Mouse (Mus musculus) forebrain, embryonic 12.5 days (tissue): ENCODE measurements around the gene Ddx19a. TPM values are rescaled to one million over a fixed set of nuclear protein-coding genes. Genes with fewer than 3 reads are reported as not detected.
"Not testable (repeated sequence)": the region's sequence is repeated elsewhere in the genome, so short reads cannot be mapped to it uniquely, and the experiment has no call there.

ENCODE experiments used
- ATAC-seq: fragments of 200-750 bp; cut with Nextera tagmentation; 2 replicates; pipeline ENCODE4 v1.8.0; 2017; ENCODE audit warnings: moderate TSS enrichment; ENCODE audit not compliant: low FRiP score
- H3K27ac ChIP-seq: fragments of 300-500 bp; sonication (generic); 2 replicates; pipeline ENCODE4 v1.5.1; 2016; ENCODE audit warnings: mild to moderate bottlenecking
- H3K27me3 ChIP-seq: fragments of 300-500 bp; sonication (generic); 2 replicates; pipeline ENCODE4 v1.6.1; 2016; ENCODE audit warnings: mild to moderate bottlenecking
- H3K36me3 ChIP-seq: fragments of 300-500 bp; sonication (generic); replicated peaks from 2 replicates; pipeline ENCODE4 v1.6.1; 2016; ENCODE audit warnings: mild to moderate bottlenecking
- H3K4me1 ChIP-seq: fragments of 300-500 bp; sonication (generic); 2 replicates; pipeline ENCODE4 v1.6.1; 2016
- H3K4me2 ChIP-seq: fragments of 300-500 bp; sonication (generic); 2 replicates; pipeline ENCODE4 v1.6.1; 2016; ENCODE audit warnings: mild to moderate bottlenecking, moderate library complexity
- H3K4me3 ChIP-seq: fragments of 300-500 bp; sonication (generic); replicated peaks from 2 replicates; pipeline ENCODE4 v1.5.1; 2016; ENCODE audit warnings: mild to moderate bottlenecking
- H3K9ac ChIP-seq: fragments of 300-500 bp; sonication (generic); 2 replicates; pipeline ENCODE4 v1.6.1; 2016; ENCODE audit warnings: mild to moderate bottlenecking
- H3K9me3 ChIP-seq: fragments of 300-500 bp; sonication (generic); 2 replicates; pipeline ENCODE4 v1.6.1; 2016
- WGBS: fragments of 180-500 bp; shearing (Covaris S2); methylation state at CpG from one replicate; pipeline ENCODE4 v1.1.7; 2016; 5-methylcytosine and 5-hydroxymethylcytosine counted together
- polyA plus RNA-seq: library from polyadenylated mRNA; unstranded; fragments of >200 nt; fragmentation: Nextera tagmentation; extraction: Ambion mirVana; gene quantifications from 2 replicates; pipeline ENCODE4 v1.2.1, GENCODE M21; 2016

Ddx19a gene
- polyA plus RNA-seq, 1 experiment from 2014 or later = 18.8 TPM

DNA sequence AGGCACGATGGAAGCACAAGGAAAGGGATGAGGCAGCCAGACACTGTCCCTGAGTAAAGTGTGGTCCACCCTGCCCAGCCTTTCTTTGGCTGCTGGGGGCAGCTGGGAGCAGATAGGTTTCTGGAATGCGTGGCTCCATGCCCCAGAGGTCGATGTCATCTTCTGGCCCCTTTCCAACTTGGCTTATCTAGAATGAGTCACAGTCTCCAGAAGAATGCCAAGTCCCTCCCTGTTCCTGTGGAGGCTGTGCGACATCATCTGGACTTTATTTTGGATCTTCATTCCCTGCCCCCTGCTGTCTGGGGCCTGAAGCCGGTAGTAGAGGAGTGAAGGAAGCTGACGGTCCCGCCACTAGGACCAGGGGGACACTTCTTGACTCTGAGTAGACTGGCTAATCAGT lies 32.0 kb downstream of the Ddx19a start:
- H3K9me3 ChIP-seq = no peaks in the 10 kb centered on the region
- ATAC-seq = no peak
- peaks cover 29% of the 10 kb centered on the region for H3K36me3 ChIP-seq

DNA sequence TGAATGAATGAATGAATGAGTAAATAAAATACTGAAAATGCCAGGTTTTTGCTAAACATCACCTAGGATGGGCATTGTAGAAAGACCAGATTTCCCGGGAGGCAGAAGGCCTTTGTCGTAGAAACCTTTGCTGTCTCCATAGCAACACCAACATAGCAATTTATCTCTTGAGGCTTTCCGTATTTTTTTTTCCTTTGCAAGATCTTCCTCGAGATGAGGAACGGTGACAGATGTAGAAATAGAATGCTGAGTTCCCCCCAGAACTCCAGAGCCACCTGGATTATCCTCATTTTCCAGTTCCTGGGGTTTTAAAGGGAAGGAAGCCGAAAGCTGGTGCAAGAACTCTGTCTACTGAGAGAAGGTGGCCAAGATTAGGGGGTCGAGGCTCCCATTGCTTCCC lies 32.9 kb downstream of the Ddx19a start:
- Histone ChIP-seq H3K36me3 (peaks cover 33% of the 10 kb centered on the region), H3K4me3 (no peak overlapping the region), H3K4me2 (no peak overlapping the region), H3K27ac (no peak overlapping the region), H3K4me1 (no peaks in the 10 kb centered on the region), H3K27me3 (no peaks in the 10 kb centered on the region), H3K9me3 (no peaks in the 10 kb centered on the region), H3K9ac (no peak overlapping the region)
- no peak for ATAC-seq
- WGBS = 83% methylated on average over 7 of the region's 7 CpGs

More for the DNA sequence above, 32.0 kb downstream of the Ddx19a start:
- Histone ChIP-seq H3K9ac (no peak overlapping the region), H3K27ac (no peak overlapping the region), H3K4me2 (no peak overlapping the region), H3K27me3 (no peaks in the 10 kb centered on the region), H3K4me1 (peaks cover 2% of the 10 kb centered on the region), H3K4me3 (no peak overlapping the region)
- WGBS = 71% methylated on average over 7 of the region's 7 CpGs

DNA sequence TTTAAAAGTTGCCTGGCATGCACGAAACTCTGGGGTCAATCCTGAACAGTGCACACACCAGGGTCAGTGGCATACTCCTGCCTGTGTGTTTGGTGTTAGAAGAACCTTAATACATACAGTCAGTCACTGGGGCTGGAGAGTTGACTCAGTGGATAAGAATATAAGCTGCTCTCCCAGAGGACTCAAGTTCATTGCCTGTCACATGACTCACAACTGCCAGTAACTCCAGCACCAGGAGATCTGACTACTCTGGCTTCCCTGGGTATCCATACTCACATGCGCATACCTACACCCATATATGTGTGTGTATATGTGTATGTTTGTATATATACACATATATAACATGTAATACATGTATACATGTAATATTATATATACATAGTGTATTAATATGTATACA lies 34.5 kb downstream of the Ddx19a start:
- H3K4me1 ChIP-seq = no peaks in the 10 kb centered on the region
- no peak overlapping the region for H3K9ac ChIP-seq
- H3K4me3 ChIP-seq = no peak overlapping the region
- H3K27ac ChIP-seq = no peak overlapping the region
- no peaks in the 10 kb centered on the region for H3K9me3 ChIP-seq
- WGBS = 91% methylated on average over 2 of the region's 2 CpGs
- no peak for ATAC-seq
- H3K36me3 ChIP-seq = peaks cover 46% of the 10 kb centered on the region
- no peaks in the 10 kb centered on the region for H3K27me3 ChIP-seq
- H3K4me2 ChIP-seq = no peak overlapping the region

DNA sequence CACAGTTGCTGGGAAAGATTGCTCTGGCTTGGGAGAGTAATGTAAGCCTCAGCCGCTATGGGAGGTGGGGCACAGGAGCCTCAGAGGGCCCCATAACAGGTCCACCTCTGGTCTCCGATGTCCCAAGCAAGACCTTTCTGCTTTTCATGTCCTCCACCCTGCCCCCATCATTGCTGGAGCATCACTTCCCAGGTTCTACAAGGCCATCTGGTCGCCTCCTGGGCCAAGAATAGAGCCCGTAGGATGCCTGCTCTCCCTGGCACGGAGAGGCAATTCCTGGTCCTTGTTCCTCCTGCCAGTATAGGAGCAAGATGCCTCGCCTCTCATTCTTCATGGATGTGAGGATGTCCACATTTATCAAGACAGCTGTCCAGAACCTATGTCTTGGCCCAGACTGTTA lies 37.7 kb downstream of the Ddx19a start:
- Histone ChIP-seq H3K27me3 (no peaks in the 10 kb centered on the region), H3K27ac (no peak overlapping the region), H3K9ac (no peak overlapping the region), H3K4me1 (0 out of 2 replicates have a peak, but pooled peaks cover 2% of the 10 kb centered on the region), H3K9me3 (no peaks in the 10 kb centered on the region), H3K4me3 (no peak overlapping the region), H3K4me2 (no peak overlapping the region), H3K36me3 (peaks cover 50% of the 10 kb centered on the region)
- 91% methylated on average over 6 of the region's 6 CpGs for WGBS
- ATAC-seq = no peak

DNA sequence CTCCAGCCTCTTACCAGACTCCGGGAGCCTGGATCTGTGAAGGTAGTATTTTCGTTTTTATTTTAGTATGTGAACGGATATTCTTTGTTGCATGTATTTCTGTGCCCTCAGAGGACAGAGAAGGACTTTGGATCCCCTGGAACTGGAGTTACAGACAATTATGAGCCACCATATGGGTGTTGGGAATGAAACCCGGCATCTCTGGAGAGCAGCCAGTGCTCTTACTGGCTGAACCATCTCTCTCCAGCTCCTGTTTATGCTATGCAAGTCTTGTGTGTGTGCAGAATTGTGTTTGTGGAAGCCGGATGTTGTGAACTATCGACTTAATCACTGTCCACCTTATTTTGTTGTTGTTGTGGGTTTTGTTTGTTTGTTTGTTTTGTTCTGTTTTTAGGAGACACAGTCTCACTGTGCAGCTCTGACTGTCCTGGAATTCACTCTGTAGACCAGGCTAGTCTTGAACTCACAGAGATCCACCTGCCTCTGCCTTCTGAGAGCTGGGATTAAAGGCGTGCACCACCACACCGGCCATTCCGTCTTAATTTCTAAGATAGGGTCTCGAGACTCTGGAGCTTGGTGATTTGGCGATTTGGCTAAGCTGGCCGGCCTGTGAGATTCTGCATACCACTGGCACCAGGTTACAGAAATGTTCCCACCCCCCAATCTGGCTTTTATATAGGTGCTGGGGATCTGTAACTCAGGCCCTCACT lies 38.4 kb downstream of the Ddx19a start:
- Histone ChIP-seq H3K36me3 (peaks cover 50% of the 10 kb centered on the region), H3K4me1 (0 out of 2 replicates have a peak, but pooled peaks cover 2% of the 10 kb centered on the region), H3K4me3 (no peak overlapping the region), H3K9me3 (no peaks in the 10 kb centered on the region), H3K9ac (no peak overlapping the region), H3K27ac (no peak overlapping the region), H3K4me2 (no peak overlapping the region), H3K27me3 (no peaks in the 10 kb centered on the region)
- WGBS = 93% methylated on average over 12 of the region's 12 CpGs
- ATAC-seq = no peak

DNA sequence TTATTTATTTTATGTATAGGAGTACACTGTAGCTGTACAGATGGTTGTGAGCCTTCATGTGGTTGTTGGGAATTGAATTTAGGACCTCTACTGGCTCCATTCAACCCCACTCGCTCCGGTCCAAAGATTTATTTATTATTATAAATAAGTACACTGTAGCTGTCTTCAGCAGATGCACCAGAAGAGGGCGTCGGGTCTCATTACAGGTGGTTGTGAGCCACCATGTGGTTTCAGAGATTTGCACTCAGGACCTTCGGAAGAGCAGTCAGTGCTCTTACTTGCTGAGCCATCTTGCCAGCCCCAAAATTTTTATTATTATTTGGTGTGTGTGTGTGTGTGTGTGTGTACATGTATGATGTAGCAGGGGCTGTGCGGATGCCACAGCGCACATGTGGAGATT lies 39.0 kb downstream of the Ddx19a start:
- H3K27ac ChIP-seq, H3K4me3 ChIP-seq, H3K9ac ChIP-seq, H3K4me1 ChIP-seq, H3K4me2 ChIP-seq, H3K9me3 ChIP-seq, ATAC-seq, H3K27me3 ChIP-seq: not testable (repeated sequence)
- peaks cover 54% of the 10 kb centered on the region for H3K36me3 ChIP-seq
- 93% methylated on average over 7 of the region's 7 CpGs for WGBS

DNA sequence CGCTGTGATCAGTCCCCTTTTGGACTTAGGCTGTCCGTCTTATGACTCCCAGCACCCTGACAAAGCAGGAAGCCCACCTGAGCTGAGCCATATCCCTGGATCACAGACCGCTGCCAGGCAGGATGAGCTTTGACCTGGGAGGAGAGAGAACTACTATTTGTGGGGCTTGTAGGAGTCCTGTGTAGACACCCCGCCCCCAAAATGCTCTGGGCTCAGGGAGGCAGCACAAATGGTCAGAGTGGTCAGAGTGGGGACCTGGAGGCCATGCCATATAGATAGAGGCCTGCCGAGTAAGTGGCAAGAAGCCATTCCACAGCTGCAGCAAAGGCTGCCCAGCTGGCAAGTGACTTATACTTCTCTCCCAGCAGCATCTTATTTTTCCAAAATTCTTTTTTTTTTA lies 39.5 kb downstream of the Ddx19a start:
- Histone ChIP-seq H3K9ac (no peak overlapping the region), H3K27me3 (no peaks in the 10 kb centered on the region), H3K4me3 (no peak overlapping the region), H3K27ac (no peak overlapping the region), H3K4me1 (0 out of 2 replicates have a peak, but pooled peaks cover 2% of the 10 kb centered on the region), H3K4me2 (no peak overlapping the region), H3K9me3 (no peaks in the 10 kb centered on the region), H3K36me3 (peaks cover 53% of the 10 kb centered on the region)
- 89% methylated on average over 5 of the region's 5 CpGs for WGBS
- no peak for ATAC-seq

DNA sequence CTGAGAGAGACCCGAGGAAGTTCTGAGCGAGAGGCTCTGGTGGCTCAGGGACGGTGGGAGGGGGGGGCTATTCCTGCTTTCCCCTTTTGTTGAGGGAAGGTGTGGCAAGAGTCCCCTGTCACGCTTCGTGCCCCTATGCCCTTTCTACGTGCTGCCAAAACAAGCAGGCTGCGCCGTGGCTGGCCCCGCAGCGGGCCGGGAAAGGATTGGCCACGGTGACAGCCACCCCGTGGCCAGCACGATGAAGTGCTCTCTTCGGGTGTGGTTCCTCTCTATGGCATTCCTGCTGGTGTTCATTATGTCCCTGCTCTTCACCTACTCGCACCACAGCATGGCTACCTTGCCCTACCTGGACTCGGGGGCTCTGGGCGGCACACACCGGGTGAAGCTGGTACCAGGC lies 40.1 kb downstream of the Ddx19a start:
- no peaks in the 10 kb centered on the region for H3K9me3 ChIP-seq
- H3K4me2 ChIP-seq = no peak overlapping the region
- no peak for ATAC-seq
- 91% methylated on average over 19 of the region's 19 CpGs for WGBS
- H3K36me3 ChIP-seq = peaks cover 51% of the 10 kb centered on the region
- H3K4me1 ChIP-seq = 0 out of 2 replicates have a peak, but pooled peaks cover 2% of the 10 kb centered on the region
- no peaks in the 10 kb centered on the region for H3K27me3 ChIP-seq
- H3K9ac ChIP-seq = no peak overlapping the region
- H3K4me3 ChIP-seq = no peak overlapping the region
- no peak overlapping the region for H3K27ac ChIP-seq

DNA sequence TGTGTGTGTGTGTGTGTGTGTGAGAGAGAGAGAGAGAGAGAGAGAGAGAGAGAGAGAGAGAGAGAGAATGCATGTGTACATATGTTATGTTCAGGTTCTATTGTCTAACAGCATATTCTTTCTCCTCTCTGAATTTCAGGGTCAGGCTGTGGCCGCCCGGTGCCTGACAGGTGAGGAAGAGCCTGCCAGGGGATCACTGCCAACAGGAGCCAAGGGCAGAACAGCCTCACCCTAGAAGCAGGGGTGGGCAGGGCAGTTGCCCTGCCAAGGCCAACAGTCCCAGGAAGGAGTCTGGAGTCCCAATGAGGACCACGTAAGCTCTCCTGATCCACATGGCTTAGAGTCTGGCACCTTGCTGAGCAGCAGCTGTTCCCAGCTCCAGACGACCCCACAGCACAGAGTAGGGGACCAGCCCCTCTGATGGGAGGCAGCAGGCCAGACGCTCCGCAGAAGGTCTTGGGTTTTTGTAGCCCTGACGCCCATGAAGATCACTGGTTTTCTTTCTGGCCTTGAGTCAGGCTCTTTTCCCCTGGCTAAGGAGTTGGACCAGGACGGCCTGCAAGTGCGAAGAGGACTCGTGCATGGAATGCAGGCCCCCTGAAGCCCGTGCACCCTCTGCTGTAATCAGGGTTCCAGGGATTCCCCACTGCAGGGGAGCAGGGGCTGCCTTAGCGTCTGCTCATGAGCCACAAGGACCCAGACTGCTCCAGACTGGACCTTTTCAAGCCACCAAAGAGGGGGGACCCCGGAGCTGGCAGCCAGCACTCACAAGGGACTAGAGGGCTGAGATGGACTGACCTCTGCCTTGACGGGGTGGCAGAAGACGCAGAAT lies 40.8 kb downstream of the Ddx19a start:
- Histone ChIP-seq H3K9ac (no peak overlapping the region), H3K4me3 (no peak overlapping the region), H3K36me3 (peaks cover 47% of the 10 kb centered on the region), H3K9me3 (no peaks in the 10 kb centered on the region), H3K27ac (no peak overlapping the region), H3K4me2 (no peak overlapping the region), H3K27me3 (no peaks in the 10 kb centered on the region), H3K4me1 (0 out of 2 replicates have a peak, but pooled peaks cover 2% of the 10 kb centered on the region)
- ATAC-seq = no peak
- WGBS = 87% methylated on average over 15 of the region's 15 CpGs

DNA sequence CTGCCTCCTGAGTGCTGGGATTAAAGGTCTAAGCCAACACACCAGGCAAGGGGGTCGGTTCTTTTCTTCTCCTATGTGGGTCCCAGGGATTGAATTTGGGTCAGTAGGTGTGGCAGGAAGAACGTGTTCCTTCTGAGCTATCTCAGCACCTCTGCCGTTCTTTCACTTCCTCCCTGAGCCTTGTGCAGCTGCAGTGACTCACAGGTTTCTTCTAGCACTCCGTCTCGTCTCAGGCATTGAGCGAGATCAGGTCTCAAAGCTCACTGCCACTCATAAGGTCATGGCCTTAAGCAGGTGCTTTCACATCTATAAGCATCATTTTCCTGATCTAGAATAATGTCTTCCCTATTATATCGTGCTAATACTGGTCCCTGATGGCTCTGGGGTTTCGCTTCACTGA lies 42.8 kb downstream of the Ddx19a start:
- H3K9ac ChIP-seq = no peak overlapping the region
- H3K27ac ChIP-seq = no peak overlapping the region
- ATAC-seq = no peak
- H3K36me3 ChIP-seq = peaks cover 43% of the 10 kb centered on the region
- 0 out of 2 replicates have a peak, but pooled peaks cover 2% of the 10 kb centered on the region for H3K4me1 ChIP-seq
- no peak overlapping the region for H3K4me2 ChIP-seq
- no peaks in the 10 kb centered on the region for H3K27me3 ChIP-seq
- H3K4me3 ChIP-seq = no peak overlapping the region
- H3K9me3 ChIP-seq = no peaks in the 10 kb centered on the region
- WGBS = 90% methylated on average over 8 of the region's 8 CpGs

DNA sequence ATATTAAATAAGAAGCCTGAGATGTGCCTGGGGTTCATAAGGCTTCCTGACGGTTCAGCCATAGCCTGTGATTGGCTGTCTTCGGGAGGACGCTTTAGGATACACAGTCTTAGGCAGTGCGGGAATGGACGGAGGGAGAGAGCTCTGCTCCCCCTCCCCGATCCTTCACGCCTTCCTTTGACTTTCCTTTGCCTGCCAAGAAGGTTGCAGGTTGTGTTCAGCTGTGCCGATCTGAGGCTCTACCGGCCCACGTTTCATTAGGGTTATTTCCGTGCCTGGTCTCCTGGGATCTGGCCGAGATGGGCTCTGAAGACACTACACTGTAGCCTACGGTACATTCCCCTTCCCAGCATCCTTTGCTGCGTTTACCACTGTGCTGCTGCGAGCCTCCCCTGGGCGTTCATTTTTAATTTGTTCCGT lies 47.5 kb downstream of the Ddx19a start:
- no peak overlapping the region for H3K4me2 ChIP-seq
- peaks cover 12% of the 10 kb centered on the region; the same call in 1 of the 2 replicates for H3K36me3 ChIP-seq
- no peaks in the 10 kb centered on the region for H3K27me3 ChIP-seq
- WGBS = 89% methylated on average over 17 of the region's 17 CpGs
- no peaks in the 10 kb centered on the region for H3K9me3 ChIP-seq
- H3K4me3 ChIP-seq = no peak overlapping the region
- no peak overlapping the region for H3K27ac ChIP-seq
- no peak overlapping the region for H3K9ac ChIP-seq
- no peaks in the 10 kb centered on the region for H3K4me1 ChIP-seq
- no peak for ATAC-seq

DNA sequence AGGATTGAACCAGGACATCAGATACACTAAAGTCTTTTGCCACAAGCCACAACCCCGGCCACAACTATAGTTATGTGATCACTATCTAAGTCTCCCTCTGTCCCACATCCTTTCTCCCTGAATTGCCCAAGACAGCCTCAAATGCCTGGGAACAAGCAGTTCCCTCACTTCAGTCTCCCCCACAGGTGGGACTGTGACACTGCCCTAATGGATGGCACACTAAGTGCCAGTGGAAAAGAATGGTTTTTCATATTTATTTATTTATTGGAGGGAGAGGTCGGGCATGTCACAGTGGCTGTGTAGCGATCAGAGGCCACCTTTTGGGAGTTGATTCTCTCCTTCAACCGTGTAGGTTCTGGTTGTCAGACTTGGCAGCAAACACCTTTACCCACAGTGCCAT lies 51.9 kb downstream of the Ddx19a start:
- Histone ChIP-seq H3K4me2 (no peak overlapping the region), H3K4me3 (no peak overlapping the region), H3K36me3 (no peaks in the 10 kb centered on the region), H3K27me3 (no peaks in the 10 kb centered on the region), H3K4me1 (peaks cover 4% of the 10 kb centered on the region; the same call in 1 of the 2 replicates), H3K27ac (no peak overlapping the region), H3K9me3 (no peaks in the 10 kb centered on the region), H3K9ac (no peak overlapping the region)
- WGBS = 88% methylated on average over 4 of the region's 4 CpGs
- no peak for ATAC-seq
